Mouse (Mus musculus) midbrain, embryonic 14.5 days (tissue): ENCODE measurements at regions not wholly inside any gene's neighbourhood (a gene's known extent, or its start where the extent isn't known, plus 50 kb on each side); places are given as distances from the start of the nearest gene placed in this dataset.
A peak's percentile ranks its signal among the peaks of the same experiment; 100 is the strongest.

ENCODE experiments used
- ATAC-seq: fragments of 200-750 bp; cut with Nextera tagmentation; 2 replicates; pipeline ENCODE4 v1.8.0; 2017; ENCODE audit warnings: moderate number of reproducible peaks, moderate library complexity; ENCODE audit not compliant: low FRiP score, low TSS enrichment
- DNase-seq: peaks from one replicate; pipeline ENCODE4 v3.0.0-alpha.2; 2015
- H3K27ac ChIP-seq: fragments of 300-500 bp; sonication (generic); replicated peaks from 2 replicates; pipeline ENCODE4 v1.5.1; 2014; ENCODE audit warnings: mild to moderate bottlenecking, low read depth, low read length, moderate library complexity
- H3K27me3 ChIP-seq: fragments of 300-500 bp; sonication (generic); 2 replicates; pipeline ENCODE4 v1.6.1; 2014; ENCODE audit warnings: low read length, control low read depth, mixed read lengths; ENCODE audit not compliant: control insufficient read depth, insufficient read depth
- H3K36me3 ChIP-seq: fragments of 300-500 bp; sonication (generic); 2 replicates; pipeline ENCODE4 v1.6.1; 2014; ENCODE audit warnings: low read length, control low read depth; ENCODE audit not compliant: control insufficient read depth, insufficient read depth
- H3K4me1 ChIP-seq: fragments of 300-500 bp; sonication (generic); 2 replicates; pipeline ENCODE4 v1.6.1; 2014; ENCODE audit warnings: mild to moderate bottlenecking, antibody characterized with exemption, low read length, control low read depth; ENCODE audit not compliant: control insufficient read depth, insufficient read depth
- H3K4me2 ChIP-seq: fragments of 300-500 bp; sonication (generic); 2 replicates; pipeline ENCODE4 v1.6.1; 2014; ENCODE audit warnings: mild to moderate bottlenecking, low read length, moderate library complexity
- H3K4me3 ChIP-seq: fragments of 300-500 bp; sonication (generic); replicated peaks from 2 replicates; pipeline ENCODE4 v1.5.1; 2014; ENCODE audit warnings: low read depth, low read length
- H3K9ac ChIP-seq: fragments of 300-500 bp; sonication (generic); replicated peaks from 2 replicates; pipeline ENCODE4 v1.6.1; 2014; ENCODE audit warnings: mild to moderate bottlenecking, low read length, moderate library complexity
- H3K9me3 ChIP-seq: fragments of 300-500 bp; sonication (generic); 2 replicates; pipeline ENCODE4 v1.6.1; 2016; ENCODE audit warnings: low read length, control low read depth, mixed read lengths; ENCODE audit not compliant: control insufficient read depth
- WGBS: fragments of 180-500 bp; shearing (Covaris S2); extraction: QIAGEN DNeasy Blood & Tissue Kit; methylation state at CpG from one replicate; pipeline ENCODE4 v1.1.7; 2014; 5-methylcytosine and 5-hydroxymethylcytosine counted together

DNA sequence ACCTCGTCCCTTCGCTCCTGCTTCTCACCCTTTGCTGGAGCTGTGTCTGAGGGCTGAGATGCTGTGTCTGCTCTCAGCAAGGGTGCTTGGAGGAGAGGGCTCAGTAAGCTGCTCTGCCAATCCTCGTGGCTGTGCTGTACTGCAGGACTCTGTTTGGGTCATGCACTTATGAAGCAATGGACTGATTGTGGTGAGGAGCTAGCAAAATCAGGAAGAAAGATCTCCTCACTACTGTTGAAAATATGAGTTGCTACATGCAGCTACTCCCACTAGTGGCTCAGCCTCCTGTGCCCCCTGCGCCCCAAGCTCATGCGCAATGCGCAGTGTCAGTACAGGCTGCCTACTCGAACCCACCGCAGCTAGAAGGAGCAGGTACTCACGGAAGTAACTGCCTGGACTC lies 362.3 kb downstream of the Phkb start:
- 66% methylated on average over 9 of the region's 9 CpGs for WGBS

GRCm38 (mm10) chr8:86201830-86202229 lies 361.1 kb downstream of the Phkb start:
- Histone ChIP-seq H3K4me2 (no peak overlapping the region), H3K9me3 (no peaks in the 10 kb centered on the region), H3K4me3 (no peak overlapping the region), H3K27ac (no peak overlapping the region), H3K27me3 (no peaks in the 10 kb centered on the region), H3K36me3 (no peaks in the 10 kb centered on the region), H3K9ac (no peak overlapping the region), H3K4me1 (peaks cover 4% of the 10 kb centered on the region; the same call in 1 of the 2 replicates)
- DNase-seq = no peak
- ATAC-seq = no peak
- 87% methylated on average over 4 of the region's 4 CpGs for WGBS

More for the DNA sequence above, 362.3 kb downstream of the Phkb start:
- H3K27me3 ChIP-seq = no peaks in the 10 kb centered on the region
- no peak overlapping the region for H3K4me2 ChIP-seq
- no peak overlapping the region for H3K27ac ChIP-seq
- H3K4me3 ChIP-seq = no peak overlapping the region
- H3K9ac ChIP-seq = no peak overlapping the region
- H3K9me3 ChIP-seq = no peaks in the 10 kb centered on the region
- ATAC-seq (no peak), DNase-seq (no peak)
- no peaks in the 10 kb centered on the region for H3K36me3 ChIP-seq
- H3K4me1 ChIP-seq = peaks cover 4% of the 10 kb centered on the region; the same call in 1 of the 2 replicates

DNA sequence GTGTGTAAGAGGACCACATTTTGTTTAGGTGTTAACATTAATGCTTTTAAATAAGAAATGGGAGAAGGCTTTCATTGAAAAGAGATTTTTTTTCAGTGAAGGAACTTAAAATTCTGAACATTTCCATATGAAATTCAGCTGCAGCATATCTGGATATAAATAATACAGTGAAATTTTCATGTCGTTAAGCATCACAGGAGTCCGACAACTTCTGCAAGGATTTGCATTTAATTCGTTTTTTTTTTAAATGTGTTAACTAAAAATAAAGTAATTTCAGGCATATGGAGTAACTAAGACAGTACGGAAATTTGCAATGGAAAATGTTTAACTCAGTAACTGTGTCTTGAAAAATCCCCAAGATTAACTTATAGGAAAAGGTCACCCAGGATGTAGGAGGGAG lies 351.5 kb downstream of the Phkb start:
- no peak overlapping the region for H3K9ac ChIP-seq
- H3K9me3 ChIP-seq = no peaks in the 10 kb centered on the region
- H3K27me3 ChIP-seq = no peaks in the 10 kb centered on the region
- DNase-seq = no peak
- no peaks in the 10 kb centered on the region for H3K4me1 ChIP-seq
- ATAC-seq = no peak
- 83% methylated on average over 4 of the region's 4 CpGs for WGBS
- H3K4me3 ChIP-seq = no peak overlapping the region
- H3K36me3 ChIP-seq = no peaks in the 10 kb centered on the region
- H3K27ac ChIP-seq = no peak overlapping the region
- H3K4me2 ChIP-seq = no peak overlapping the region

DNA sequence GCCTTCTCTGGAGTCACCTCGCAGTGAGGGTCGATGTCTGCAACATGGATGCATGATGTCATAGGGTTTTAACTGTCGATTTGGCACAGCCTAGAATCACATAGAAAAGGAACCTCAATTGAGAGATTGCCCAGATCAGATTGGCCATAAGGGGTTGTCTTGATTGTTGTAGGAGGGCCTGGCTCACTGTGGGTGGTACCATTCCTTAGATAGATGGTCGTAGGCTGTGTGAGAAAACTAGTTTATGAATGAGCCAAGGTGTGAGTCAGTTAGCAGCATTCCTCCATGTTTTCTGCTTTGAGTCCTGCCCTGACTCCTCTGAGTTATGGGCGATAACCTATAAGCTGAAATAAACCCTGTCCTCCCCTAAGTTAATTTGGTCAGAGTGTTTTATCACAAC lies 343.9 kb downstream of the Phkb start:
- H3K36me3 ChIP-seq = no peaks in the 10 kb centered on the region
- H3K27me3 ChIP-seq = no peaks in the 10 kb centered on the region
- no peak overlapping the region for H3K9ac ChIP-seq
- no peak overlapping the region for H3K4me3 ChIP-seq
- DNase-seq (no peak), ATAC-seq (no peak)
- no peaks in the 10 kb centered on the region for H3K9me3 ChIP-seq
- WGBS = 90% methylated on average over 5 of the region's 5 CpGs
- no peak overlapping the region for H3K4me2 ChIP-seq
- H3K27ac ChIP-seq = no peak overlapping the region
- no peaks in the 10 kb centered on the region for H3K4me1 ChIP-seq

DNA sequence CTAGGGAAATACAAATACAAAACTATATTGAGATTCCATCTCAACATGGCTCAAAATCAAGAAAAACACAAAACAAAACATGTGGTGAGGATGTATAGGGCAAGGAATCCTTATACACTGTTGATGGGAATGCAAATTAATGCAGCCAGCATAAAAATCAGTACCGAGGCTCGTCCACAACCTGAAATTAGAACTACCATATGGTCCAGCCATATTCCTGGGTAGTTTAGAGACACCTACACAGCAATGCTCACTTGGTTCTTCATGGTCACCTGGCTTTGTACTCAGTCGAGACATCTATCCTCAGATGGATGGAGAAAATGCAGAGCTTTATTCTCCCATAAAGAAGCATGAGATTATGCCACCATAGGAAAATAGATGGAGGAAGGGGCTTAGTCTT lies 340.0 kb downstream of the Phkb start:
- no peak for ATAC-seq
- Histone ChIP-seq H3K9me3 (no peaks in the 10 kb centered on the region), H3K4me2 (no peak overlapping the region), H3K9ac (no peak overlapping the region), H3K4me1 (no peaks in the 10 kb centered on the region), H3K4me3 (no peak overlapping the region), H3K36me3 (no peaks in the 10 kb centered on the region), H3K27ac (no peak overlapping the region), H3K27me3 (no peaks in the 10 kb centered on the region)
- no peak for DNase-seq
- WGBS = 88% methylated on average over 3 of the region's 3 CpGs

DNA sequence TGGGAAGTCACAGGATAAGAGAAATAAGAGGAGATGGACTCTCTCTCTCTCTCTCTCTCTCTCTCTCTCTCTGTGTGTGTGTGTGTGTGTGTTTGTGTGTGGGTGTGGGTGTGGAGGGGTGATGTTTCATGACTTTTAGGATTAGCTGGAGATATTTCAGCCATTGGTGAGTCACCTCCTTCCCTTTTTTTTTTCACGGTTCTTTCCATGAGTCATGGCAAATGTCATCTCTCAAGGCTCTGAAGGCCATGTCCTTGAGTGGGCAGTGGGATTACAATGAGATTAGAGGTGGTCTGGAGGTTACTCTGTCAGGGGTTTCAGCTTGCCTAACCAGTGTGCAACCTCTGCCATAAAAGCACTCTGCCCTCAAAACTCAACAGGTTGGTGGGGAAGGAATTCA lies 329.3 kb downstream of the Phkb start:
- Histone ChIP-seq H3K36me3 (no peaks in the 10 kb centered on the region), H3K4me1 (no peaks in the 10 kb centered on the region), H3K27ac (no peak overlapping the region), H3K4me2 (no peak overlapping the region), H3K9me3 (no peaks in the 10 kb centered on the region), H3K9ac (no peak overlapping the region), H3K4me3 (no peak overlapping the region), H3K27me3 (no peaks in the 10 kb centered on the region)
- ATAC-seq (no peak), DNase-seq (no peak)
- 89% methylated on average over 1 of the region's 1 CpGs for WGBS

DNA sequence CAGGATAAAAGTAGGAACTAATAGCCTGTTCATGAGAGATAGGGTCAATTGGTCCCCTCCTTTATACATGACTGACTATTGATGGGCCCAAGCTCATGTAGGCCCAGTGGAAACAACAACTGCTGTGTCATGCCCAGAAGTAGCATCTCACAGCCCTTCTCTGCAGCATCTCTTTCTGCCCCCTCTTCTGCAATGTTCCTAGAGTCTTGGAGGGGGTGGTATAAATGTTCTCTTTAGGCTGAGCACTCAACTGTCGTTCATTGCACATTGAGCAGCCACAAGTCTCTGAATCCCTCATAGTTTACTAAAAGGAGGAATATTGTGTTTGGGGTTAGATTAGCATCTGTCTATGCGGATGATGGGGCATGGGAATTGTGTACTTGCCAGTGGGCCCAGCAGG lies 324.1 kb downstream of the Phkb start:
- Histone ChIP-seq H3K27me3 (no peaks in the 10 kb centered on the region), H3K9ac (no peak overlapping the region), H3K4me3 (no peak overlapping the region), H3K9me3 (no peaks in the 10 kb centered on the region), H3K4me2 (no peak overlapping the region), H3K27ac (no peak overlapping the region), H3K4me1 (no peaks in the 10 kb centered on the region), H3K36me3 (no peaks in the 10 kb centered on the region)
- ATAC-seq (no peak), DNase-seq (no peak)
- WGBS = 95% methylated on average over 2 of the region's 2 CpGs

DNA sequence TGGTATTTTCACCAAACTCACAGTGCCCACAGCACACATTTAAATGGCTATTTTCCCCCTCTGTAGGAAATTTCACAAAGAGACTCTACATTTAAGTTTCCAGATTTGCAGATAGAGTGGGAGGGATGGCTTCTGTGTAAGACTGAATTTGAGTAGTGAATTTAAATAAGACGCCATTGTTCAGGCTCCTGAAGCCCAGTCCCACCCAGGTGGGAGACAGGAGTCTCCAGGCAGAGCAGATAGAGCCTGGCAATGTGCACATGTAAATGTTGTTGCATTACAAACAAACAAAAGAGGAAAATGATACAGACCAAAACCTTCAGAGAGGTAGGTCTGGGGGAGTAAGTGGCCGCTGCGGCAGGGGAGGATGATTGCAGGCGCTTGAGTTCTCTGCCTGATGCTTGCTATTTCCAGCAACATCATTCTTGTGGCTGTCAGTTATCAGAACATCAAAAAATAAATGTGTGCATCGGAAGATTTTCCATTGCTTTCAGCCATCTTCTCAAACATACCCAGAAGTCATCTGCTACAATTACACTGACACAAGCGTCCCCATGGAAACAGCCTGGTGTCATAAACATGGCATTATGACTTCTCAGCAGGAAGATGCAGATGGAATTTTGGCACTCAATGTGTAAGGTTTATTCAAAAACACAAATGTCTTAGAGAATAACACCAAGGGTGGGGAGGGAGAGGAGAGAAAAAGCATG lies 318.5 kb downstream of the Phkb start:
- Histone ChIP-seq H3K9ac (no peak overlapping the region), H3K9me3 (no peaks in the 10 kb centered on the region), H3K4me1 (no peaks in the 10 kb centered on the region), H3K27me3 (no peaks in the 10 kb centered on the region), H3K4me3 (no peak overlapping the region), H3K27ac (0 out of 2 replicates have a peak overlapping the region, but pooled peaks have one; percentile 41), H3K4me2 (no peak overlapping the region), H3K36me3 (no peaks in the 10 kb centered on the region)
- DNase-seq (peak; percentile 49), ATAC-seq (no peak)
- 73% methylated on average over 6 of the region's 6 CpGs for WGBS

DNA sequence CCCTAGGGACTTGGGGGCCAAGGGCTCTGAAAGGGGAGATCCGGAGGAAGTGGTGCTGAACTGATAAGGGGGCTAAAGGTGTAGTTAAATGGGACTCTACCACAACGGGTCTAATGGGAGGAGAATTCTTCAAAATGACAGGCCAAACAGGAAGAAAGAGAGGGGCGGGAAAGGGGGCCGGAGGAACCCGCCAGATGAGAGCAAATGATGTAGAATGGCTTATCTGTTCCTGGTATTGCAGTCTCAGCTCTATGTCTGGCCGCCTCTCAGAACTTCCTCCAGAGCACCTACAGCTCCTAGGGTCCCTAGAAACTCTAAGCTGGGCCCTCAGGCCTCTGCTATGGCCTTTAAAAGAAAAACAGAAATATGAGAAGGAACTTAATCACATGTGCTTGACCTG lies 306.8 kb downstream of the Phkb start:
- WGBS = 87% methylated on average over 6 of the region's 6 CpGs
- no peaks in the 10 kb centered on the region for H3K27me3 ChIP-seq
- ATAC-seq (no peak), DNase-seq (no peak)
- no peak overlapping the region for H3K4me3 ChIP-seq
- no peaks in the 10 kb centered on the region for H3K4me1 ChIP-seq
- H3K27ac ChIP-seq = no peak overlapping the region
- H3K4me2 ChIP-seq = no peak overlapping the region
- H3K9me3 ChIP-seq = no peaks in the 10 kb centered on the region
- H3K36me3 ChIP-seq = no peaks in the 10 kb centered on the region
- no peak overlapping the region for H3K9ac ChIP-seq
